Mouse (Mus musculus) neural tube, embryonic 12.5 days (tissue): ENCODE measurements at regions not wholly inside any gene's neighbourhood (a gene's known extent, or its start where the extent isn't known, plus 50 kb on each side); places are given as distances from the start of the nearest gene placed in this dataset.

Experiments
- ATAC-seq: fragments of 200-750 bp; cut with Nextera tagmentation; 2 replicates; pipeline ENCODE4 v1.8.0; 2017; ENCODE audit warnings: low read depth, mild to moderate bottlenecking, moderate TSS enrichment, moderate library complexity; ENCODE audit not compliant: low FRiP score
- H3K27ac ChIP-seq: fragments of 300-500 bp; sonication (generic); 2 replicates; pipeline ENCODE4 v1.5.1; 2016
- H3K27me3 ChIP-seq: fragments of 300-500 bp; sonication (generic); replicated peaks from 2 replicates; pipeline ENCODE4 v1.6.1; 2016; ENCODE audit warnings: mild to moderate bottlenecking
- H3K36me3 ChIP-seq: fragments of 300-500 bp; sonication (generic); 2 replicates; pipeline ENCODE4 v1.6.1; 2016; ENCODE audit warnings: mild to moderate bottlenecking
- H3K4me1 ChIP-seq: fragments of 300-500 bp; sonication (generic); 2 replicates; pipeline ENCODE4 v1.6.1; 2016
- H3K4me2 ChIP-seq: fragments of 300-500 bp; sonication (generic); replicated peaks from 2 replicates; pipeline ENCODE4 v1.6.1; 2016; ENCODE audit warnings: mild to moderate bottlenecking
- H3K4me3 ChIP-seq: fragments of 300-500 bp; sonication (generic); 2 replicates; pipeline ENCODE4 v1.5.1; 2016
- H3K9ac ChIP-seq: fragments of 300-500 bp; sonication (generic); 2 replicates; pipeline ENCODE4 v1.6.1; 2016; ENCODE audit warnings: mild to moderate bottlenecking
- H3K9me3 ChIP-seq: fragments of 300-500 bp; sonication (generic); 2 replicates; pipeline ENCODE4 v1.6.1; 2016; ENCODE audit warnings: mild to moderate bottlenecking
- WGBS: fragments of 180-500 bp; shearing (Covaris S2); methylation state at CpG from one replicate; pipeline ENCODE4 v1.1.7; 2016; 5-methylcytosine and 5-hydroxymethylcytosine counted together

- no peak overlapping the region for H3K27ac ChIP-seq
- no peaks in the 10 kb centered on the region for H3K27me3 ChIP-seq
- H3K4me3 ChIP-seq = no peak overlapping the region
- no peaks in the 10 kb centered on the region for H3K4me1 ChIP-seq
- 77% methylated on average over 10 of the region's 10 CpGs for WGBS
- no peaks in the 10 kb centered on the region for H3K9me3 ChIP-seq
- H3K9ac ChIP-seq = no peak overlapping the region
- H3K36me3 ChIP-seq = no peaks in the 10 kb centered on the region
- H3K4me2 ChIP-seq = no peak overlapping the region
- peak; percentile 66; the same call in 1 of the 2 replicates for ATAC-seq
Observed at GRCm38 (mm10) chr14:102031047-102031903, 301.5 kb downstream of the Lmo7 start.

GRCm38 (mm10) chr14:102024646-102025045 is 294.9 kb downstream of the Lmo7 start:
- Histone ChIP-seq H3K9me3 (no peaks in the 10 kb centered on the region), H3K4me2 (no peak overlapping the region), H3K36me3 (no peaks in the 10 kb centered on the region), H3K27ac (no peak overlapping the region), H3K4me3 (no peak overlapping the region), H3K9ac (no peak overlapping the region), H3K4me1 (no peaks in the 10 kb centered on the region), H3K27me3 (no peaks in the 10 kb centered on the region)
- no peak for ATAC-seq
- WGBS = 67% methylated on average over 3 of the region's 3 CpGs

GRCm38 (mm10) chr14:102020161-102020605 is 290.4 kb downstream of the Lmo7 start:
- no peak overlapping the region for H3K4me3 ChIP-seq
- no peak overlapping the region for H3K9ac ChIP-seq
- ATAC-seq = peak; percentile 63
- no peaks in the 10 kb centered on the region for H3K9me3 ChIP-seq
- no peak overlapping the region for H3K27ac ChIP-seq
- H3K4me2 ChIP-seq = no peak overlapping the region
- 12% methylated on average over 8 of the region's 8 CpGs for WGBS
- no peaks in the 10 kb centered on the region for H3K4me1 ChIP-seq
- H3K27me3 ChIP-seq = no peaks in the 10 kb centered on the region
- H3K36me3 ChIP-seq = no peaks in the 10 kb centered on the region

- no peak overlapping the region for H3K4me3 ChIP-seq
- peak; percentile 82 for ATAC-seq
- no peak overlapping the region for H3K27ac ChIP-seq
- no peak overlapping the region for H3K4me2 ChIP-seq
- H3K27me3 ChIP-seq = no peaks in the 10 kb centered on the region
- 53% methylated on average over 2 of the region's 2 CpGs for WGBS
- no peaks in the 10 kb centered on the region for H3K36me3 ChIP-seq
- no peaks in the 10 kb centered on the region for H3K4me1 ChIP-seq
- H3K9ac ChIP-seq = no peak overlapping the region
- H3K9me3 ChIP-seq = no peaks in the 10 kb centered on the region
Observed at GRCm38 (mm10) chr14:102019320-102019719, 289.6 kb downstream of the Lmo7 start.

GRCm38 (mm10) chr14:102016572-102016971 is 286.8 kb downstream of the Lmo7 start:
- no peak for ATAC-seq
- Histone ChIP-seq H3K9me3 (no peaks in the 10 kb centered on the region), H3K27ac (no peak overlapping the region), H3K4me1 (no peaks in the 10 kb centered on the region), H3K9ac (no peak overlapping the region), H3K36me3 (no peaks in the 10 kb centered on the region), H3K4me2 (no peak overlapping the region), H3K27me3 (no peaks in the 10 kb centered on the region), H3K4me3 (no peak overlapping the region)

- no peak overlapping the region for H3K4me3 ChIP-seq
- H3K4me2 ChIP-seq = no peak overlapping the region
- no peak for ATAC-seq
- no peaks in the 10 kb centered on the region for H3K27me3 ChIP-seq
- H3K9me3 ChIP-seq = no peaks in the 10 kb centered on the region
- H3K4me1 ChIP-seq = no peaks in the 10 kb centered on the region
- H3K9ac ChIP-seq = no peak overlapping the region
- WGBS = 83% methylated on average over 13 of the region's 13 CpGs
- no peaks in the 10 kb centered on the region for H3K36me3 ChIP-seq
- H3K27ac ChIP-seq = no peak overlapping the region
Observed at GRCm38 (mm10) chr14:102014976-102015603, 285.3 kb downstream of the Lmo7 start.

GRCm38 (mm10) chr14:102013238-102013637 is 283.5 kb downstream of the Lmo7 start:
- Histone ChIP-seq H3K9me3 (no peaks in the 10 kb centered on the region), H3K4me2 (no peak overlapping the region), H3K4me1 (no peaks in the 10 kb centered on the region), H3K9ac (no peak overlapping the region), H3K4me3 (no peak overlapping the region), H3K27me3 (no peaks in the 10 kb centered on the region), H3K36me3 (no peaks in the 10 kb centered on the region), H3K27ac (no peak overlapping the region)
- ATAC-seq = no peak
- WGBS = 93% methylated on average over 3 of the region's 3 CpGs

GRCm38 (mm10) chr14:101997535-101997934 is 267.8 kb downstream of the Lmo7 start:
- Histone ChIP-seq H3K36me3 (no peaks in the 10 kb centered on the region), H3K4me2 (no peak overlapping the region), H3K4me3 (no peak overlapping the region), H3K9me3 (no peaks in the 10 kb centered on the region), H3K9ac (no peak overlapping the region), H3K27ac (no peak overlapping the region), H3K27me3 (no peaks in the 10 kb centered on the region), H3K4me1 (no peaks in the 10 kb centered on the region)
- no peak for ATAC-seq
- WGBS = 53% methylated on average over 4 of the region's 4 CpGs

- WGBS = 33% methylated on average over 2 of the region's 2 CpGs
- H3K4me2 ChIP-seq = no peak overlapping the region
- no peaks in the 10 kb centered on the region for H3K9me3 ChIP-seq
- H3K27me3 ChIP-seq = no peaks in the 10 kb centered on the region
- no peak for ATAC-seq
- H3K4me3 ChIP-seq = no peak overlapping the region
- no peaks in the 10 kb centered on the region for H3K36me3 ChIP-seq
- H3K4me1 ChIP-seq = no peaks in the 10 kb centered on the region
- no peak overlapping the region for H3K9ac ChIP-seq
- H3K27ac ChIP-seq = no peak overlapping the region
Observed at GRCm38 (mm10) chr14:101984401-101984800, 254.6 kb downstream of the Lmo7 start.
